Mouse (Mus musculus) embryonic facial prominence, embryonic 12.5 days (tissue): ENCODE data around the gene Tnr. TPM values are rescaled to one million over a fixed set of nuclear protein-coding genes. Genes with fewer than 3 reads are reported as not detected.
"Not testable (repeated sequence)": the region's sequence is repeated elsewhere in the genome, so short reads cannot be mapped to it uniquely, and the experiment has no call there.

Experiments used
- ATAC-seq: fragments of 200-750 bp; cut with Nextera tagmentation; 2 replicates; pipeline ENCODE4 v1.8.0; 2017; ENCODE audit not compliant: insufficient number of reproducible peaks, insufficient read depth, low FRiP score, low TSS enrichment
- H3K27ac ChIP-seq: fragments of 300-500 bp; sonication (generic); 2 replicates; pipeline ENCODE4 v1.5.1; 2016; ENCODE audit warnings: mild to moderate bottlenecking
- H3K27me3 ChIP-seq: fragments of 300-500 bp; sonication (generic); 2 replicates; pipeline ENCODE4 v1.6.1; 2016; ENCODE audit warnings: mild to moderate bottlenecking, moderate library complexity
- H3K36me3 ChIP-seq: fragments of 300-500 bp; sonication (generic); 2 replicates; pipeline ENCODE4 v1.6.1; 2016; ENCODE audit warnings: mild to moderate bottlenecking
- H3K4me1 ChIP-seq: fragments of 300-500 bp; sonication (generic); 2 replicates; pipeline ENCODE4 v1.6.1; 2016
- H3K4me2 ChIP-seq: fragments of 300-500 bp; sonication (generic); replicated peaks from 2 replicates; pipeline ENCODE4 v1.6.1; 2016; ENCODE audit warnings: mild to moderate bottlenecking, moderate library complexity
- H3K4me3 ChIP-seq: fragments of 300-500 bp; sonication (generic); 2 replicates; pipeline ENCODE4 v1.5.1; 2016; ENCODE audit warnings: mild to moderate bottlenecking
- H3K9ac ChIP-seq: fragments of 300-500 bp; sonication (generic); 2 replicates; pipeline ENCODE4 v1.6.1; 2016; ENCODE audit warnings: mild to moderate bottlenecking, moderate library complexity
- H3K9me3 ChIP-seq: fragments of 300-500 bp; sonication (generic); 2 replicates; pipeline ENCODE4 v1.6.1; 2016; ENCODE audit warnings: mild to moderate bottlenecking, moderate library complexity
- WGBS: fragments of 180-500 bp; shearing (Covaris S2); methylation state at CpG from one replicate; pipeline ENCODE4 v1.1.7; 2016; 5-methylcytosine and 5-hydroxymethylcytosine counted together
- polyA plus RNA-seq: library from polyadenylated mRNA; unstranded; fragments of >200 nt; fragmentation: Nextera tagmentation; extraction: Ambion mirVana; gene quantifications from 2 replicates; pipeline ENCODE4 v1.2.1, GENCODE M21; 2016

Tnr gene
- polyA plus RNA-seq, 1 experiment from 2014 or later: 0.05 TPM

DNA sequence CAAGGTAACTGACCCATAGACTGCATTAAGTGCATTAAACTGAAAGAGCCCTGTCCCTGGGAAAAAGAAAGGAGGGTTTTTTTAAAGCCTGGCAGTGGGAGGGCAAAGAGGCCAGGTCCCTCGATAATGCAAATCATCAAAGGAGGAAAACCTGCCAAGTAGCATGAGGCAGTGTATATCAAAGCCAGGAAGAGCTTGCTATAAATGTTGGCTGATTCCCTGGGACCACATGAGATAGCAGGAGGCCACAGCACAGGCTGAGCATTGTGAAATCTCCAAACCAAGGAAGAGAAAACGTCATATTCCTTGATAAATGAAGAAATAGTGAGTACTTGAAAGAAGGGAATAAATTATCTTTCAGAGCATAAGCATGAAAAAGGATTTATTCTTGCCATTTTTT lies 409.0 kb downstream of the Tnr start:
- WGBS: 69% methylated on average over 2 of the region's 2 CpGs
- H3K4me3 ChIP-seq: no peak overlapping the region
- no peaks in the 10 kb centered on the region for H3K36me3 ChIP-seq
- no peaks in the 10 kb centered on the region for H3K27me3 ChIP-seq
- H3K4me2 ChIP-seq: no peak overlapping the region
- no peak for ATAC-seq
- no peak overlapping the region for H3K27ac ChIP-seq
- H3K9ac ChIP-seq: no peak overlapping the region
- no peaks in the 10 kb centered on the region for H3K4me1 ChIP-seq
- no peaks in the 10 kb centered on the region for H3K9me3 ChIP-seq

DNA sequence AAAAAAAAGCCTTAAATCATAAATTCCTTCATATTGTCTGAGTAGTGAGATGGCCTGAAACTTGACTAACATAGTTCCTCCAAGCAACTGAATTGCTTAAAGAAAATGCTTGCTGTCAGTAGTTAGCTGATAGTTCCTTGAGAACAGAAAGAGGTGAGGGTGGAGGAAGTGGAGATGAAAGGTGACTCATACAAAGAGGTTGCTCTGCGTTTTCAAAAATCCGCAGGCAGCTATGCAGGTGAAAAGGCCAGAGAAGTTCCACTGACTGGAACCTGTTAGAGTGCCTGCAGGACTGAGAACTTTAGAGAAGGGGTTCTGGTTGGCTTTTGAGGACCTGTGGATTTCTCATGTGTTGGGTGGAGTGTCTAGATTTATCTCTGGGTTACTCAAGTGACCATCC lies 414.9 kb downstream of the Tnr start:
- Histone ChIP-seq H3K9me3 (no peaks in the 10 kb centered on the region), H3K36me3 (no peaks in the 10 kb centered on the region), H3K27me3 (no peaks in the 10 kb centered on the region), H3K4me2 (no peak overlapping the region), H3K4me3 (no peak overlapping the region), H3K27ac (no peak overlapping the region), H3K9ac (no peak overlapping the region), H3K4me1 (no peaks in the 10 kb centered on the region)
- no peak for ATAC-seq
- 80% methylated on average over 2 of the region's 2 CpGs for WGBS

- H3K9me3 ChIP-seq: no peaks in the 10 kb centered on the region
- no peaks in the 10 kb centered on the region for H3K4me1 ChIP-seq
- no peaks in the 10 kb centered on the region for H3K36me3 ChIP-seq
- no peaks in the 10 kb centered on the region for H3K27me3 ChIP-seq
- H3K9ac ChIP-seq: no peak overlapping the region
- no peak overlapping the region for H3K27ac ChIP-seq
- no peak overlapping the region for H3K4me3 ChIP-seq
- no peak for ATAC-seq
- WGBS: 86% methylated on average over 3 of the region's 3 CpGs
- H3K4me2 ChIP-seq: no peak overlapping the region
Measured at GRCm38 (mm10) chr1:159939335-159939734, 415.8 kb downstream of the Tnr start.

GRCm38 (mm10) chr1:159953526-159953925 lies 430.0 kb downstream of the Tnr start:
- no peak for ATAC-seq
- Histone ChIP-seq H3K9ac (no peak overlapping the region), H3K9me3 (no peaks in the 10 kb centered on the region), H3K27ac (no peak overlapping the region), H3K4me2 (no peak overlapping the region), H3K27me3 (no peaks in the 10 kb centered on the region), H3K36me3 (no peaks in the 10 kb centered on the region), H3K4me1 (no peaks in the 10 kb centered on the region), H3K4me3 (no peak overlapping the region)
- WGBS: 48% methylated on average over 1 of the region's 1 CpGs

- Histone ChIP-seq H3K36me3 (no peaks in the 10 kb centered on the region), H3K9me3 (no peaks in the 10 kb centered on the region)
Measured at GRCm38 (mm10) chr1:159963351-159963750, 439.8 kb downstream of the Tnr start.

GRCm38 (mm10) chr1:159966286-159966685 lies 442.7 kb downstream of the Tnr start:
- H3K27ac ChIP-seq, ATAC-seq: not testable (repeated sequence)

More at GRCm38 (mm10) chr1:159963351-159963750, 439.8 kb downstream of the Tnr start:
- no peak overlapping the region for H3K4me2 ChIP-seq
- ATAC-seq: no peak
- no peaks in the 10 kb centered on the region for H3K4me1 ChIP-seq
- no peaks in the 10 kb centered on the region for H3K27me3 ChIP-seq
- WGBS: 74% methylated on average over 4 of the region's 4 CpGs
- H3K27ac ChIP-seq: no peak overlapping the region
- no peak overlapping the region for H3K4me3 ChIP-seq
- H3K9ac ChIP-seq: no peak overlapping the region

DNA sequence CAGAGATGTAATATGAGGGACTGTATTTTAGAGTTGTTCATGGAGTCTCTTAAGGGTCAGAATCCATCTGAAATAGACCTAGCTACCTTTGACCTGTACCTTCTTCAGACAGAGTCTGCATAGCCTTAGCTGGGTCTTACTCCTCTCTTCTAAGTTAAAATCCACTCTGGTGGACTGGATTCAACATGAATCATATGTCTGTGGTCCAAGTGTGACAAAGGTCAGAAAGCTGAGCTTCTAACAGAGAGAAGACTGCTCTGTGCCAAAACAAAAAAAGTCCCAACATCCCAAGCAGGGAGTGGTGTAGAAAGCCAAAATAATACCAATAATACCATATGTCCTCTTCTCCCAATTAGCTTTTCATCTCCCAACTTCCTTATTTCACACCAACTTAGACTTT lies 444.8 kb downstream of the Tnr start:
- no peaks in the 10 kb centered on the region for H3K4me1 ChIP-seq
- no peak overlapping the region for H3K4me3 ChIP-seq
- no peak for ATAC-seq

More at GRCm38 (mm10) chr1:159966286-159966685, 442.7 kb downstream of the Tnr start:
- not testable (repeated sequence) for H3K4me2 ChIP-seq, H3K4me1 ChIP-seq, H3K9ac ChIP-seq, H3K36me3 ChIP-seq, H3K9me3 ChIP-seq, H3K4me3 ChIP-seq, H3K27me3 ChIP-seq

GRCm38 (mm10) chr1:159977786-159978185 lies 454.2 kb downstream of the Tnr start:
- no peak overlapping the region for H3K4me3 ChIP-seq
- H3K36me3 ChIP-seq: no peaks in the 10 kb centered on the region
- no peaks in the 10 kb centered on the region for H3K27me3 ChIP-seq
- no peak overlapping the region for H3K4me2 ChIP-seq
- no peak for ATAC-seq
- H3K4me1 ChIP-seq: no peaks in the 10 kb centered on the region
- H3K9me3 ChIP-seq: no peaks in the 10 kb centered on the region
- WGBS: 55% methylated on average over 2 of the region's 2 CpGs
- H3K27ac ChIP-seq: no peak overlapping the region
- H3K9ac ChIP-seq: no peak overlapping the region

More for the DNA sequence above, 444.8 kb downstream of the Tnr start:
- no peaks in the 10 kb centered on the region for H3K9me3 ChIP-seq
- no peaks in the 10 kb centered on the region for H3K36me3 ChIP-seq
- H3K9ac ChIP-seq: no peak overlapping the region
- no peak overlapping the region for H3K27ac ChIP-seq
- no peaks in the 10 kb centered on the region for H3K27me3 ChIP-seq
- no peak overlapping the region for H3K4me2 ChIP-seq

DNA sequence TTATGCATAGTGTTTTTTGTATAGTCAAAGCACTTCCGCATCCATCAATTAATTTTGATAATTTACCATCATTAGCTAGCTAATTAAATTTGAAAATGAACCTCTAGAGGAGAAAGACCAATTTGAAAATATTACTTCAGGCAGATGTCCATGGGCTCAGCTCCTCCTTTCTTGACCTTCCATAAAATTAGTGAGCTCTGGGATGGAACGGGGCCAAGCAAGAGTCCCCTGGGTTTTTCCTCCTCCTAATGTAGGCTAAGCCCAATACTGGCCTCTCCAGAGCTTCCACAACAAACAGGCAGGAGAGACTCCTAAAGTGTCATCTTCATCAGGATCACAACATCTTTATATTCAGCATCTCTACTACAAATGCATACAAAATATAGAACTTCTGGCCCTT lies 455.5 kb downstream of the Tnr start:
- ATAC-seq: no peak
- H3K36me3 ChIP-seq: no peaks in the 10 kb centered on the region
- H3K4me3 ChIP-seq: no peak overlapping the region
- no peak overlapping the region for H3K4me2 ChIP-seq
- H3K27me3 ChIP-seq: no peaks in the 10 kb centered on the region
- H3K9me3 ChIP-seq: no peaks in the 10 kb centered on the region
- 85% methylated on average over 2 of the region's 2 CpGs for WGBS
- no peak overlapping the region for H3K9ac ChIP-seq
- H3K4me1 ChIP-seq: no peaks in the 10 kb centered on the region
- H3K27ac ChIP-seq: no peak overlapping the region

DNA sequence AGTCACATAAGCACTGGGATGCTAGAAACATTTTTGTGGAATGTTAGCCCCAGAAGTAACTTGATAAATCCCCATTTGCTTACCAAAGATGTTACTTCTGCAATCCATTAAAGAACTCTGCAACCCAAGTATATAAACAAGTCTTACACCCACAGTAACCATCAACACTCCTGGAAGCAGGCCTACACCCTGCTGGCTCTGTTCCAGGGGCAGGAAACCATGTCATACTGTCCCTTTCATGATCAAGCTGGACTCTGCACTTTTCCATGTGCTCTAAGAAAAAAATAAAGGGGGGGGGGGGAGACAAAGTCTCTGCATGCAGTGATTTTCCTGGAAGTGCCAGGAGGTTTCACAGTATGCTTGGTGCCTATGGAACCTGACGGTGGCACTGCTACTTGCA lies 456.8 kb downstream of the Tnr start:
- Histone ChIP-seq H3K36me3 (no peaks in the 10 kb centered on the region), H3K4me2 (no peak overlapping the region), H3K9ac (no peak overlapping the region), H3K27ac (no peak overlapping the region), H3K4me1 (no peaks in the 10 kb centered on the region), H3K4me3 (no peak overlapping the region), H3K27me3 (no peaks in the 10 kb centered on the region), H3K9me3 (no peaks in the 10 kb centered on the region)
- 85% methylated on average over 1 of the region's 1 CpGs for WGBS
- no peak for ATAC-seq
